Comparison of ENCODE assay signal across 10 mouse cellular contexts in genomic region chr11:116491338-116491737, GRCm38 (mm10). TPM values are rescaled to one million over a fixed set of nuclear protein-coding genes. Genes with fewer than 3 reads are reported as not detected.
DNase-seq lines count a peak whose midpoint lies in the region; ATAC-seq and TF ChIP-seq lines count a peak whose summit lies in the region.
"Had no signal": no experiment of that assay in that cellular context is flagged by ENCODE, and none has a peak within 500 bp of the region (broad histone marks: within the 10 kb centered on the region; RNA-seq: fewer than 3 reads in every experiment).

No protein-coding gene starts in this region.

- peaks cover 16% of the 10 kb centered on the region for H3K36me3 ChIP-seq in forebrain, embryonic 14.5 days (ENCODE audit: control insufficient read depth, insufficient read depth, low read length)
- peaks cover 15% of the 10 kb centered on the region for H3K36me3 ChIP-seq in forebrain, embryonic 12.5 days (replicated peaks)
- peaks cover 15% of the 10 kb centered on the region for H3K36me3 ChIP-seq in embryonic facial prominence, embryonic 12.5 days
- peaks cover 3% of the 10 kb centered on the region for H3K36me3 ChIP-seq in myocyte (ENCODE audit: control insufficient read depth, insufficient read depth)

- no peaks in the 10 kb centered on the region for H3K27me3 ChIP-seq in forebrain, embryonic 14.5 days (replicated peaks; ENCODE audit: control insufficient read depth, insufficient read depth, low read length)
- H3K27me3 ChIP-seq in forebrain, embryonic 12.5 days, result 0 out of 2 replicates have a peak, but pooled peaks cover 4% of the 10 kb centered on the region
- H3K27me3 ChIP-seq in embryonic facial prominence, embryonic 12.5 days, result no peaks in the 10 kb centered on the region
- H3K27me3 ChIP-seq in myocyte (ENCODE audit: control insufficient read depth, insufficient read depth, insufficient read length), result no peaks in the 10 kb centered on the region
- H3K27me3 ChIP-seq: megakaryocyte, embryonic 14.5 days had no signal

- 74% methylated on average over 6 of the region's 6 CpGs for WGBS in forebrain, embryonic 14.5 days
- WGBS in forebrain, embryonic 12.5 days, result 72% methylated on average over 6 of the region's 6 CpGs
- WGBS in embryonic facial prominence, embryonic 12.5 days, result 61% methylated on average over 6 of the region's 6 CpGs

- H3K9me3 ChIP-seq in forebrain, embryonic 14.5 days (replicated peaks; ENCODE audit: control insufficient read depth, low read length), result no peaks in the 10 kb centered on the region
- H3K9me3 ChIP-seq in forebrain, embryonic 12.5 days, result no peaks in the 10 kb centered on the region
- H3K9me3 ChIP-seq in embryonic facial prominence, embryonic 12.5 days, result no peaks in the 10 kb centered on the region
- H3K9me3 ChIP-seq: megakaryocyte, embryonic 14.5 days had no signal

- H3ac ChIP-seq in myocyte (ENCODE audit: control insufficient read depth, insufficient read length), result peak overlapping the region; percentile 72

- peak; percentile 21 for TF ChIP-seq CTCF in layer of hippocampus, adult 2 months (conservative IDR thresholded peaks at IDR 0.05)

- peaks cover 8% of the 10 kb centered on the region for H3K4me1 ChIP-seq in forebrain, embryonic 14.5 days (ENCODE audit: control insufficient read depth, insufficient read depth, low read length)
- peaks cover 19% of the 10 kb centered on the region for H3K4me1 ChIP-seq in forebrain, embryonic 12.5 days
- H3K4me1 ChIP-seq in embryonic facial prominence, embryonic 12.5 days, result peaks cover 8% of the 10 kb centered on the region

- no peak for DNase-seq in forebrain, embryonic 14.5 days (ENCODE audit: low spot score)
- no peak for DNase-seq in layer of hippocampus, adult 2 months (ENCODE audit: low spot score in 2 of 2)
- DNase-seq in layer of hippocampus, postnatal 10 days (ENCODE audit: low spot score in 2 of 2), result no peak
- no peak for DNase-seq in right cerebral cortex, adult 18-20 months
- no peak for DNase-seq in gastrocnemius, adult 18-20 months (ENCODE audit: low spot score)
- DNase-seq: heart, postnatal 36 days had no signal

- no peak overlapping the region; the same call in 1 of the 2 replicates for H3K4me2 ChIP-seq in forebrain, embryonic 14.5 days (ENCODE audit: low read length)
- H3K4me2 ChIP-seq in forebrain, embryonic 12.5 days, result no peak overlapping the region
- peak overlapping the region; percentile 68; the same call in 1 of the 2 replicates for H3K4me2 ChIP-seq in embryonic facial prominence, embryonic 12.5 days (replicated peaks)
- H3K4me2 ChIP-seq in myocyte (ENCODE audit: low read depth), result peak overlapping the region; percentile 90

- no peak for ATAC-seq in forebrain, embryonic 14.5 days
- no peak for ATAC-seq in forebrain, embryonic 12.5 days (ENCODE audit: low FRiP score)
- ATAC-seq in embryonic facial prominence, embryonic 12.5 days (ENCODE audit: insufficient number of reproducible peaks, insufficient read depth, low FRiP score, low TSS enrichment), result no peak

- no peak overlapping the region for H3K27ac ChIP-seq in forebrain, embryonic 14.5 days (ENCODE audit: low read depth, low read length)
- H3K27ac ChIP-seq in forebrain, embryonic 12.5 days, result no peak overlapping the region
- H3K27ac ChIP-seq in layer of hippocampus, adult 2 months, result peak overlapping the region; percentile 98; the same call in 1 of the 2 replicates
- no peak overlapping the region; the same call in 1 of the 2 replicates for H3K27ac ChIP-seq in embryonic facial prominence, embryonic 12.5 days

- H3K9ac ChIP-seq in forebrain, embryonic 14.5 days (ENCODE audit: low read length), result peak overlapping the region; percentile 97
- no peak overlapping the region for H3K9ac ChIP-seq in forebrain, embryonic 12.5 days
- H3K9ac ChIP-seq in embryonic facial prominence, embryonic 12.5 days, result no peak overlapping the region

- peaks cover 15% of the 10 kb centered on the region for H3K79me2 ChIP-seq in myocyte (ENCODE audit: control insufficient read depth, insufficient read depth)

- TF ChIP-seq POLR2A in myocyte (IDR thresholded peaks at IDR 0.05; ENCODE audit: insufficient read length, low read depth), result no peak

- H3K4me3 ChIP-seq in forebrain, embryonic 14.5 days (ENCODE audit: low read depth, low read length), result no peak overlapping the region
- no peak overlapping the region for H3K4me3 ChIP-seq in forebrain, embryonic 12.5 days (replicated peaks)
- no peak overlapping the region; the same call in 1 of the 2 replicates for H3K4me3 ChIP-seq in layer of hippocampus, adult 2 months
- no peak overlapping the region for H3K4me3 ChIP-seq in embryonic facial prominence, embryonic 12.5 days
- peak overlapping the region; percentile 73 for H3K4me3 ChIP-seq in myocyte

TF ChIP-seq in myocyte, 11 proteins besides CTCF, POLR2A, EP300 and RAD21:
- TF ChIP-seq USF1 (IDR thresholded peaks at IDR 0.05; ENCODE audit: low read depth), result no peak
- no peak for TF ChIP-seq MAX (IDR thresholded peaks at IDR 0.05; ENCODE audit: low read depth)
- TF ChIP-seq TCF3 (IDR thresholded peaks at IDR 0.05; ENCODE audit: insufficient read length, low read depth), result no peak
- no peak for TF ChIP-seq MYOD1 (IDR thresholded peaks at IDR 0.05; ENCODE audit: control insufficient read depth in 1 of 3, insufficient read length in 2 of 3, low read depth in 2 of 3)
- TF ChIP-seq REST (IDR thresholded peaks at IDR 0.05; ENCODE audit: insufficient read depth, insufficient read length), result no peak
- no peak for TF ChIP-seq MYOG (IDR thresholded peaks at IDR 0.05; ENCODE audit: control insufficient read depth in 1 of 3, insufficient read depth in 1 of 3, insufficient read length in 2 of 3, low read depth in 2 of 3)
- TF ChIP-seq TCF12 (IDR thresholded peaks at IDR 0.05; ENCODE audit: insufficient read depth, poor library complexity, severe bottlenecking), result no peak
- TF ChIP-seq E2F4 (IDR thresholded peaks at IDR 0.05; ENCODE audit: insufficient read depth), result no peak
- TF ChIP-seq POLR2AphosphoS2 (IDR thresholded peaks at IDR 0.05; ENCODE audit: insufficient read length, low read depth), result no peak
- TF ChIP-seq CEBPB (IDR thresholded peaks at IDR 0.05; ENCODE audit: insufficient read depth, poor library complexity, severe bottlenecking), result no peak
- no peak for TF ChIP-seq SRF (IDR thresholded peaks at IDR 0.05; ENCODE audit: control insufficient read depth, insufficient read length, low read depth)

RNA-seq across cellular contexts. Expression of gene Prpsap1, which starts 2.7 kb away (rescaled TPM):
- 138 and 153 TPM in 2 replicates for polyA plus RNA-seq in forebrain, embryonic 14.5 days (2014; fragmentation: Nextera tagmentation; extraction: Ambion mirVana)
- 174 and 176 TPM in 2 replicates for polyA plus RNA-seq in forebrain, embryonic 12.5 days (2016; fragmentation: Nextera tagmentation; extraction: Ambion mirVana)
- 10 to 100 TPM; 84.2 to 98.5 TPM for total RNA-seq in layer of hippocampus, adult 2 months (2021)
- total RNA-seq in layer of hippocampus, postnatal 10 days (2021), result 10 to 100 TPM; 89.8 to 90.7 TPM
- 197 and 211 TPM in 2 replicates for polyA plus RNA-seq in embryonic facial prominence, embryonic 12.5 days (2016; fragmentation: Nextera tagmentation; extraction: Ambion mirVana)
- polyA plus RNA-seq in myocyte (2012; fragmentation: generic; extraction: Trizol), result 78.2 TPM
- 10 to 100 TPM; 12.3 to 12.5 TPM for total RNA-seq in gastrocnemius, adult 18-20 months (2021)

RNA-seq across cellular contexts. Expression of gene Qrich2, which starts 25.3 kb away (rescaled TPM):
- not detected in 2 replicates for polyA plus RNA-seq in forebrain, embryonic 14.5 days (2014; fragmentation: Nextera tagmentation; extraction: Ambion mirVana)
- not detected in 2 replicates for polyA plus RNA-seq in forebrain, embryonic 12.5 days (2016; fragmentation: Nextera tagmentation; extraction: Ambion mirVana)
- under 1 TPM in 1 of 2 experiments, not detected in 1; 0.17 TPM for total RNA-seq in layer of hippocampus, adult 2 months (2021)
- total RNA-seq in layer of hippocampus, postnatal 10 days (2021), result under 1 TPM in 1 of 2 experiments, not detected in 1; 0.18 TPM
- polyA plus RNA-seq in embryonic facial prominence, embryonic 12.5 days (2016; fragmentation: Nextera tagmentation; extraction: Ambion mirVana), result 0.14 and 0.39 TPM in 2 replicates
- polyA plus RNA-seq in myocyte (2012; fragmentation: generic; extraction: Trizol), result not detected
- total RNA-seq in gastrocnemius, adult 18-20 months (2021), result not detected

RNA-seq across cellular contexts. Expression of gene Sphk1, which starts 39.4 kb away (rescaled TPM):
- polyA plus RNA-seq in forebrain, embryonic 14.5 days (2014; fragmentation: Nextera tagmentation; extraction: Ambion mirVana), result 2.2 and 2.7 TPM in 2 replicates
- polyA plus RNA-seq in forebrain, embryonic 12.5 days (2016; fragmentation: Nextera tagmentation; extraction: Ambion mirVana), result 2.0 and 3.3 TPM in 2 replicates
- 1 to 10 TPM; 1.6 to 1.9 TPM for total RNA-seq in layer of hippocampus, adult 2 months (2021)
- 1 to 10 TPM; 1.7 to 2.1 TPM for total RNA-seq in layer of hippocampus, postnatal 10 days (2021)
- 6.9 and 8.3 TPM in 2 replicates for polyA plus RNA-seq in embryonic facial prominence, embryonic 12.5 days (2016; fragmentation: Nextera tagmentation; extraction: Ambion mirVana)
- polyA plus RNA-seq in myocyte (2012; fragmentation: generic; extraction: Trizol), result 24.5 TPM
- total RNA-seq in gastrocnemius, adult 18-20 months (2021), result under 1 TPM; 0.80 to 0.88 TPM

RNA-seq across cellular contexts. Expression of gene Ubald2, which starts 57.4 kb away (rescaled TPM):
- polyA plus RNA-seq in forebrain, embryonic 14.5 days (2014; fragmentation: Nextera tagmentation; extraction: Ambion mirVana), result 95.5 and 100 TPM in 2 replicates
- 50.9 and 59.6 TPM in 2 replicates for polyA plus RNA-seq in forebrain, embryonic 12.5 days (2016; fragmentation: Nextera tagmentation; extraction: Ambion mirVana)
- total RNA-seq in layer of hippocampus, adult 2 months (2021), result 10 to 100 TPM; 32.5 to 41.9 TPM
- 10 to 100 TPM; 35.7 to 46.1 TPM for total RNA-seq in layer of hippocampus, postnatal 10 days (2021)
- polyA plus RNA-seq in embryonic facial prominence, embryonic 12.5 days (2016; fragmentation: Nextera tagmentation; extraction: Ambion mirVana), result 32.3 and 44.1 TPM in 2 replicates
- 120 TPM for polyA plus RNA-seq in myocyte (2012; fragmentation: generic; extraction: Trizol)
- 10 to 100 TPM; 32.1 to 45.8 TPM for total RNA-seq in gastrocnemius, adult 18-20 months (2021)

Comparison
In these comparisons a context has a peak if more than half of its experiments do, and no peak if none do; other contexts are left out.
1. H3K4me2 ChIP-seq: peak in embryonic facial prominence, embryonic 12.5 days (single experiment) and myocyte (single experiment); none in forebrain, embryonic 14.5 days (single experiment) and forebrain, embryonic 12.5 days (single experiment).